Mouse (Mus musculus) gastrocnemius, postnatal 4 days (tissue): ENCODE results near the gene Arl2. TPM values are rescaled to one million over a fixed set of nuclear protein-coding genes. Genes with fewer than 3 reads are reported as not detected.

Source experiments
- DNase-seq, 2 experiments: peaks; one replicate each; pipeline ENCODE4 v3.0.0; 2021 to 2022; ENCODE audit warnings: low spot score in 2 of 2, mixed read lengths in 2 of 2
- total RNA-seq, 2 experiments: library from RNA; stranded (reverse); gene quantifications; 2 replicates each; pipeline ENCODE4 v1.2.3; 2021

Arl2 gene
- total RNA-seq, 2 experiments from 2014 or later: 60.2 to 61.7 TPM

DNA sequence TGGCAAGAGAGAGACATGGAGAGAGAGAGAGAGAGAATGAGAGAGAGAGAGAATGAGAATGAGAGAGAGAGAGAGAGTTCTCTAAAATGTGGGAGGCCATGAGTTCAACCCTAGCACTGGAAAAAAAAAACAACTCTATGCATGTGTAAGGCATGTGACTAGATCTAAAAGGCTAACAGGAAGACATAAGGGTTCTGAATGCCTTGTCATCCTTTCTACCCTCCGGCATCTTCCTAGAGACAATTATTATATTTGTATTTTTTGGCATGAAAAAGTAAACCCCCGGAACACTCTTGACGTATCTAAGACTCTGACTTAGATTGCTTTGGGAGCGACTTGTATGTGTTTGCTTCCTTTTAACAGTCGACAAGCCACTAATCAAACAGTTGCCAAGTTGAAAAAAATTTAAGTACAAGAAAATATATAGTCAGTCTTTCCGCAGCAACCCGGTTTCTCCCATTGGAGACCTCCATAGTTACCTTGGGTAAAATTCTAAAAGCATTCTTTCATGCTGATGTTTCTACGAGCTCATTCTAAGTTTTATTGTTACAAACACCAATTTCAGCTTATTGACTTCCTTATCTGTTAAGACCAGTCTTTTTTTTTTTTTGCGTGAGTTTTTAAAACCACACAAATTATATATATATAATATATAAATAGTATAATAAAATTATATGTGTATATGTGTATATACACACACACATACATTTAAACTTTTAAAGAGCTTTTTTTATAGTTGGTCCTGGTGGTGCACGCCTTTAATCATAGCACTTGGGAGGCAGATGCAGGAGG lies 14.4 kb downstream of the Arl2 start:
- DNase-seq: no peak

- DNase-seq: peak in 1 of 2 experiments; percentile 34
Observed at GRCm38 (mm10) chr19:6126289-6126688, 15.1 kb downstream of the Arl2 start.

DNA sequence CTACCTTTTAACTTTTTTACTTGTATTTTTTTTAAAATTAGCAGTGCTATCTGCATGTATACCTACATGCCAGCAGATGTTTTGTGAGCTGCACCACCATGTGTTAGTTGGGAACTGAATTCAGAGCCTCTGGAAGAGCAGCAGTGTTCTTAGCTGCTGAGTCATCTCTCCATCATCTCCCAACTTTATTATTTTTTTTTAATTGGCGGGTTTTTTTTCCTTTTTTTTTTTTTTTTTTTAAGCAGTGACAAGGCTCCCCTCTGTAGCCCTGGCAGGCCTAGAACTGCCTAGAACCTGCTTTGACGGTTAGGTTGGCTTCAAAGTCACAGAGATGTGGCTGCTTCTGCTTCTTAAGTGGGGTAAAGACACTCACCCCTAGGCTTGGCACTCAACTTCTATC lies 16.4 kb downstream of the Arl2 start:
- DNase-seq: no peak

DNA sequence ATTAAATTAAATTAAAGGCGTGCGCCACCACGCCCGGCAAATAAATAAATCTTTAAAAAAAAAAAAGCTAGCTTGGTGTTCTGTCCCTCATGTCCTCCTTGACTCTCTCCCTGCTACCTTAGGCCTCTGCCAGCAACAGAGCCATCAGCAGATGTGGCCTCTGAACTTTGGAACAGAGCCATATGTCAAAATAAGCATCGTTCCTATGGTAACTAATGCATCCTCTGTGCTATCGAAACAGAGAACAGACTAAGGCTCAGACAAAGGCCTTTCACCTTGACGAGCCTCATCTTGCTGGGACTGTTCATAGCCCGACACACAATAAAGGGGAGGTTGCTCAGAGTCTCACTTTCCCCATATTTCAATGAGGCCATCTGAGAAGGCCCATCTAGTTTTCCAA lies 18.0 kb downstream of the Arl2 start:
- DNase-seq: no peak

DNA sequence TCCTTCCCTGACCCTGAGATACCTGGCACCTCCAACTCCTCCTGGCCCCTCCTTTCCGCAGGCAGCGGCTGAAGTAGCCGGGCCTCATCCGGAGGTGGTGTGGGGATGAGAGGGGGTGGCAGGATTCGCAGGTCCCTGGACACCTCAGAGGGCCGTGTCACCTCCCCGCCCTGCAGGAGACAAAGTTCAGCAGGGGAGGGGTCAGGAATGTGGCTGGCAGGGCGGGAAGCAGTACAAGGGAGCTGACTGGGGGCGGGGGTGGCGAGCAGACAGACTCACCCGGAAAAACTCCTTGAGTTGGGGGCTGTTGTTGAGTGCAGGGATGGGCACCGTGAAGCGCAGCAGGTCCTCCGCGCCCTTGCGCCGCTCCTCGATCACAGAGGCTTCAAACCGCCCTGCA lies 19.6 kb downstream of the Arl2 start:
- no peak for DNase-seq

GRCm38 (mm10) chr19:6118677-6119185 lies 22.6 kb downstream of the Arl2 start:
- DNase-seq: no peak

GRCm38 (mm10) chr19:6117986-6118676 lies 23.2 kb downstream of the Arl2 start, which contains the start of gene Sac3d1:
Gene Sac3d1, minus strand, starts transcription at chr19:6118650.
- DNase-seq: peak; percentile 65 to 87

- no peak for DNase-seq
Observed at GRCm38 (mm10) chr19:6117346-6117985, 23.9 kb downstream of the Arl2 start.

- no peak for DNase-seq
Observed at GRCm38 (mm10) chr19:6116113-6116850, 25.1 kb downstream of the Arl2 start.

DNA sequence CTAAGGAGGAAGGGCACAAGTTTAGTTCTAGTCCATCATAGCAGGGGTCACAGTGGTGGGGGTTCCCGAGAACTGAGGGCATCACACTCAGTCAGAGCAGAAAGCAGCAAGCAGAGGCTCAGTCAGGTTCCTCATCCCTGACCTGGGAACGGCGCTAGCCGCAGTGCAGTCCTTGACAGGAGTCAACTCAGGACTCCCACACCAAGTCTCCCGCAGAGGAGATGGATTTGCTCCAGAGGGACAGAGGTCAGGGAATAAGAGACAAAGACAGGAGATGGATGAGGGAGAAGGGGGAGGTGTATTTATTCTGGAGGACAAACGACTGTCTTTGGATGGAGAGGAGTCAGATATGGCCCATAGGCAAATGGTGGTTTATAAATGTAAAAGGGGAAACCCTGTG lies 28.2 kb downstream of the Arl2 start:
- DNase-seq: no peak

DNA sequence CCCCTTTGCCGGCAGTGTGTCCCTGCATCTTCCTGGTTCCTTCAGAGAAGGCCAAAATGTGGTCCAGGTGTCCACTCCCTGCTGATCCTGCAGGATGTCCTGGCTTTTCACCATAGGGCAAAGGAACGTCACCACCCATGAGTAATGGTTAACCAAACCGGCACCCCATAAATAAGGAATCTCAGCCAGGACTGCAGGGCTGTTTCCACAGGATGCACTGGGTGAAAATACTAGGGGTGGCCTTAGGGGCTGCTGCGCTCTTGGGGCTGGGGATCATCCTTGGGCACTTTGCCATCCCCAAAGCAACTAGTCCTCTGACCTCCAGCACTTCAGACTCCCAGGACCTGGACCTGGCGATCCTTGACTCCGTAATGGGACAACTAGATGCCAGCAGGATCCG lies 35.8 kb downstream of the Arl2 start, which contains the start of gene Naaladl1:
Gene Naaladl1 (plus strand): TSS at position 197 of the 400 bp plus-strand sequence.
- DNase-seq: no peak

- DNase-seq: no peak
Observed at GRCm38 (mm10) chr19:6104476-6104875, 36.9 kb downstream of the Arl2 start.

- no peak for DNase-seq
Observed at GRCm38 (mm10) chr19:6102169-6102853, 39.0 kb downstream of the Arl2 start.

DNA sequence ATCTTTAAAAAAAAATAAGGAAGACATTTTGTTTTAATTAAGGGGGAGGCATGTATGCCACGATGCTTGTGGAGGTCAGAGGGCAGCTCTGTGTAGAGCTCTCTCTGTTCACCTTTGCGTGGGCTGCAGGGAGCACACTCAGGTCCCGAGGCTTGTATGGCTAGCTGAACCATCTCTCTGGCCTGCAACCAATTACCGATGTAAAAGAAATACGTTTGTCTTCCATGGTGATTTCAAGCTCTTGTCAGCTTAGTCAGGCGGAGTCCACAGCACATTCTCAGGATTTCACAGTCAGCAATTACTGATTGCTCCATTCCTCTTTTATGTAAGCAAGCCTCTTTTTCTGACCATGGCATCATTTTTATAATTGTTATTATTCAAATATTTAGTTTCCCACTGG lies 40.2 kb downstream of the Arl2 start:
- no peak for DNase-seq

DNA sequence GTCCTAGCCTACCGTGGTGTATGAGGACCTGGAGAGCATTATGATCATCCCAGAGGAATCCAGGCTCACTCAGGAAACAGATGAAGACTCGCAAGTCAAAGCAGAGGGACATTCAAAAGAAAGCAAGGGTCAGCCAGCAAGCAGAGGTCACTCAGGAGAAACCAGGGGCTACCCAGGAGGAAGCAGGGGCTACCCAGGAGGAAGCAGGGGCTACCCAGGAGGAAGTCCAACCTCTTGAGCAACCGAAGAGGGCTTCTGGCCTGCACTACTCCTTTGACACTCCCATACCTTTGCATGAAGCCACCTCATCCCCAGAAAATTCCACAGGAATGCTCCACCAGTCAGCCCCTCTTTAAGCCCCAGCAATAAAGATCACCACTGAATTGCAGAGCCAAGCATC lies 43.5 kb downstream of the Arl2 start:
- DNase-seq: no peak

- DNase-seq: no peak
Observed at GRCm38 (mm10) chr19:6094119-6094518, 47.2 kb downstream of the Arl2 start, which contains the start of gene AC131692.1. Gene AC131692.1, plus strand, starts transcription at chr19:6094419.

- no peak for DNase-seq
Observed at GRCm38 (mm10) chr19:6088841-6089240, 52.5 kb downstream of the Arl2 start.

DNA sequence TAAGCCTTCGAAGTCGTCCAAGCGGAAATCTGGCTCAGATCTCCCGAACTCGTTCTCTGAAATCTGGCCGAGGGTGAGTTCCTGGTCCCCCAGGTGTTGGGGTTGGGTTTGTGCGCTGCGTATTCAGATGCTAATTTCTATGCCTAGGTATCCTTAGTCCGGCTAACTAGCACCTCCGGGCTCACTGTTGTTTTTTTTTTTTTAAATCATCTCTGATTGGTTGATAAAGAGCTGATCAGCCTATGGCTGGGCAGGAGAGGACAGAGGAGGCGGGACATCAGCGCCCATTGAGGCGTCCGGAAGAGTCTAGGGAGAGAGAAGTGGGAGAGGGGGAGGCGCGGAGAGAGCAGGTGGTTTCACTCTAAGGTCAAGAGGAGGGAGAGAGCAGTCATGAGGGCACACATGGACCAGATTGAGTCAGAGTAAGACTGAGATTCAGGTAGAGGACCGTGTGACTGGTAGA lies 55.9 kb downstream of the Arl2 start:
- DNase-seq: no peak

DNA sequence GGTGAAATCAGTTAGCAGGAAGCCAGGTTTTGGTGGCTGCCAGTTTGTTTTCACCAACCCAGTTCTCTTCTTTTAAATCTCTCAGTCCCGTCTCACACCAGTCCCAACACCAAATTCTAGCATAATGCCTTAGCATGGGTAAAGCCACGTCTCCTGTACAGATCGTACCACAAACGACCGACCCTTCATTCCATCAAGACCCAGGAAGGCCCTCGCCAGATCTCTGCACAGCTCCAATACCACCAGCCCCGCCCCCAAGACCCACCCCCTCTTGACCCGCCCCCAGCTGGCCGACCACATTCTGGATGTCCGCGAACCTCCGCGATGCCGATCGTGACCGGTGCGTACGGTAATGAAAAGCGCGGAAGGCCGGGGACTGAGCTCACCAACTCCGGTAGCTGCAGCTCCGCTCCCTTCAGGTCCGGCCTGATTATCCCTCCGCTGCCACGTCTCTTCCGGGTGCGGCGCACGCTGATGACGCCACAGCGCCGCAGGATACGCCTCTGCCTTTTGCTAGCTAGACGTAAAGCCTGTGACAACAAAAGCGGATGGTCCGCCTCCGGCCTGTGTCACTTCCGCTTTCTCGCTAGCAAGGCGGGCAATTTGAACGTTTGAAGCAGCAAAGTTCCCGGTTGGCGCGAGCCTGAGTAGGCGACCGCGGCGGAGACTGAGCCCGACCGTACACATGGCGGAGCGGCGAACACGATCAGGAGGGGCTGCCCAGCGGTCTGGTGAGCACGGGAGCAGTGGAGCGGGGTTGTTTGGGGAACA lies 56.7 kb downstream of the Arl2 start, which contains the start of the genes Zfpl1 and Cdca5:
Gene Zfpl1 (minus strand): TSS at position 479 of the 771 bp plus-strand sequence.
Gene Cdca5 (plus strand): TSS at position 506 of the 771 bp plus-strand sequence.
- peak; percentile 83 to 94 for DNase-seq
